Comparison of ENCODE assay signal across 26 mouse cellular contexts in the genomic region with DNA sequence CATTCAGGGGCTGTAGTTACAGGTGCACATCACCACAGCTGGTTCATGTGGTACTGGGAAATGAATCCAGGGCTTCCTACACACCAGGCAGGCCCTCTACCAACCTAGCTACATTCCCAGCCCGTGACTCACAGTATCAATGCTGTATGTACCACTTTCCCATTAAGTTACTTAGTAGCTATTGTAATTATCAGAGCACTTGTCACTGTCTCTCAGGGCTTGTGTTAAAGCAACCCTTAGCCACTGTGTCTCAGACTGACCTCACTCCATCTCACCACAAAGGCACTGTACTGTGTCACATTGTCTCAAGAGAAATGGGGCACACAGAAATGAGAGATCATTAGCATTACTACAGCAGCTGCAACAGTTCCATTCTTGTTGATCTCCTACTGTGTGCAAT. TPM values are rescaled to one million over a fixed set of nuclear protein-coding genes. Genes with fewer than 3 reads are reported as not detected.
DNase-seq lines count a peak whose midpoint lies in the region; ATAC-seq and TF ChIP-seq lines count a peak whose summit lies in the region.
"Had no signal": no experiment of that assay in that cellular context is flagged by ENCODE, and none has a peak within 500 bp of the region (broad histone marks: within the 10 kb centered on the region; RNA-seq: fewer than 3 reads in every experiment).

No protein-coding gene starts in this region.

- no peak overlapping the region for H3K27ac ChIP-seq in forebrain, embryonic 13.5 days
- H3K27ac ChIP-seq in forebrain, embryonic 16.5 days (ENCODE audit: low read length) = no peak overlapping the region
- H3K27ac ChIP-seq in heart, adult 2 months = no peak overlapping the region
- H3K27ac ChIP-seq: embryonic facial prominence, embryonic 15.5 days; heart, embryonic 10.5 days; heart, embryonic 13.5 days; hindbrain, embryonic 15.5 days had no signal

- 52% methylated on average over 1 of the region's 1 CpGs for WGBS in forebrain, embryonic 13.5 days
- 26% methylated on average over 1 of the region's 1 CpGs for WGBS in forebrain, embryonic 16.5 days
- WGBS in heart, adult 2 months = 92% methylated on average over 1 of the region's 1 CpGs

- no peak overlapping the region for H3K4me3 ChIP-seq in forebrain, embryonic 13.5 days
- H3K4me3 ChIP-seq in forebrain, embryonic 16.5 days (replicated peaks; ENCODE audit: low read length) = no peak overlapping the region
- H3K4me3 ChIP-seq in heart, adult 2 months = no peak overlapping the region
- H3K4me3 ChIP-seq: embryonic facial prominence, embryonic 15.5 days; heart, embryonic 10.5 days; heart, embryonic 13.5 days; hindbrain, embryonic 15.5 days had no signal

- H3K9ac ChIP-seq in forebrain, embryonic 13.5 days = no peak overlapping the region
- no peak overlapping the region for H3K9ac ChIP-seq in forebrain, embryonic 16.5 days (replicated peaks; ENCODE audit: low read depth, low read length)
- no peak overlapping the region for H3K9ac ChIP-seq in heart, adult 2 months (ENCODE audit: low read depth, low read length)
- H3K9ac ChIP-seq: embryonic facial prominence, embryonic 15.5 days; heart, embryonic 13.5 days; hindbrain, embryonic 15.5 days had no signal

- DNase-seq in retina, postnatal 1 day = peak; percentile 59
- no peak for DNase-seq in retina, embryonic 14.5 days (ENCODE audit: low spot score)
- DNase-seq in Patski (ENCODE audit: low read depth, low spot score) = no peak
- DNase-seq in lung, postnatal 25 days (ENCODE audit: low spot score) = no peak
- no peak for DNase-seq in heart, adult 2 months
- DNase-seq: adrenal gland, adult 2 months; adrenal gland, postnatal 14 days; B cell, adult 2 months; cerebellum, adult 11-12 months; cerebellum, adult 8-10 months; cerebellum, postnatal 10 days; cerebellum, postnatal 36 days; embryo, embryonic 11 days; gastrocnemius, postnatal 25 days; heart, adult 18-20 months; heart, postnatal 14 days; heart, postnatal 4 days had no signal

- CTCF ChIA-PET in Patski (lab: Charles Lee) = interaction anchor here (1.0 to 1.2 kb wide), 3 partner anchors 9 to 205 kb away, joined by 3 read pairs; no protein-coding TSS in a partner anchor

- H3K4me2 ChIP-seq in forebrain, embryonic 13.5 days = no peak overlapping the region
- no peak overlapping the region for H3K4me2 ChIP-seq in forebrain, embryonic 16.5 days (ENCODE audit: low read length)
- H3K4me2 ChIP-seq: embryonic facial prominence, embryonic 15.5 days; heart, embryonic 13.5 days; hindbrain, embryonic 15.5 days had no signal

- TF ChIP-seq EP300 in heart, adult 2 months (IDR thresholded peaks at IDR 0.05; ENCODE audit: insufficient read depth, low read depth, low read length) = no peak

- POLR2A ChIA-PET in Patski (lab: Charles Lee) = interaction anchor here (1.1 kb wide), 1 partner anchor 69 kb away, joined by 3 read pairs; a partner anchor contains a TSS

- in situ Hi-C loops in Patski (cut with MboI; ENCODE audit: low pct_unique_long_range_greater_than_20kb) = no loop called here

- H3K79me2 ChIP-seq in heart, adult 2 months (replicated peaks; ENCODE audit: control insufficient read depth, insufficient read depth, low read length) = no peaks in the 10 kb centered on the region

- H3K9me3 ChIP-seq in forebrain, embryonic 13.5 days (replicated peaks) = no peaks in the 10 kb centered on the region
- H3K9me3 ChIP-seq in forebrain, embryonic 16.5 days (ENCODE audit: control insufficient read depth, low read length) = no peaks in the 10 kb centered on the region
- H3K9me3 ChIP-seq: embryonic facial prominence, embryonic 15.5 days; heart, embryonic 10.5 days; heart, embryonic 13.5 days; hindbrain, embryonic 15.5 days had no signal

- TF ChIP-seq POLR2A in heart, adult 2 months (IDR thresholded peaks at IDR 0.05; ENCODE audit: insufficient read depth, low read depth, low read length) = no peak

- ATAC-seq in forebrain, embryonic 13.5 days = peak; percentile 33; the same call in 1 of the 2 replicates
- ATAC-seq in forebrain, embryonic 16.5 days = no peak
- ATAC-seq in Patski = peak; percentile 65
- ATAC-seq: CD4-positive, CD25-positive, alpha-beta regulatory T cell, adult 4 months; intestine, postnatal 0 days had no signal

- H3K36me3 ChIP-seq in forebrain, embryonic 13.5 days (ENCODE audit: poor library complexity, severe bottlenecking) = peaks cover 10% of the 10 kb centered on the region; the same call in 1 of the 2 replicates
- H3K36me3 ChIP-seq in forebrain, embryonic 16.5 days (ENCODE audit: control insufficient read depth, insufficient read depth) = no peaks in the 10 kb centered on the region
- H3K36me3 ChIP-seq in heart, adult 2 months (ENCODE audit: control insufficient read depth, insufficient read depth, low read length) = no peaks in the 10 kb centered on the region
- H3K36me3 ChIP-seq: heart, embryonic 10.5 days; hindbrain, embryonic 15.5 days had no signal

- H3K27me3 ChIP-seq in forebrain, embryonic 13.5 days = no peaks in the 10 kb centered on the region
- no peaks in the 10 kb centered on the region for H3K27me3 ChIP-seq in forebrain, embryonic 16.5 days (replicated peaks; ENCODE audit: control insufficient read depth, insufficient read depth, low read length)
- no peaks in the 10 kb centered on the region for H3K27me3 ChIP-seq in Patski
- H3K27me3 ChIP-seq in heart, adult 2 months (ENCODE audit: control insufficient read depth, insufficient read depth, low read length) = no peaks in the 10 kb centered on the region
- H3K27me3 ChIP-seq: embryonic facial prominence, embryonic 15.5 days; heart, embryonic 13.5 days; hindbrain, embryonic 15.5 days had no signal

- intact Hi-C loops in heart, adult 2 months (cut with DNase I) = no loop called here

- no peaks in the 10 kb centered on the region for H3K4me1 ChIP-seq in forebrain, embryonic 13.5 days
- no peaks in the 10 kb centered on the region for H3K4me1 ChIP-seq in forebrain, embryonic 16.5 days (replicated peaks; ENCODE audit: control insufficient read depth, insufficient read depth, low read length)
- peaks cover 2% of the 10 kb centered on the region for H3K4me1 ChIP-seq in heart, adult 2 months (ENCODE audit: control insufficient read depth, insufficient read depth, low read length)
- H3K4me1 ChIP-seq: embryonic facial prominence, embryonic 15.5 days; hindbrain, embryonic 15.5 days had no signal

- no peak for TF ChIP-seq CTCF in Patski (IDR thresholded peaks at IDR 0.05)
- no peak for TF ChIP-seq CTCF in heart, adult 2 months (IDR thresholded peaks at IDR 0.05)

RNA-seq across cellular contexts. Expression of a gene that starts 11.3 kb away (rescaled TPM):
- polyA plus RNA-seq in forebrain, embryonic 13.5 days (2015; fragmentation: Nextera tagmentation; extraction: Ambion mirVana) = 0.09 and 0.21 TPM in 2 replicates
- 0.63 and 0.73 TPM in 2 replicates for polyA plus RNA-seq in forebrain, embryonic 16.5 days (2015; fragmentation: Nextera tagmentation; extraction: Ambion mirVana)
- polyA plus RNA-seq in Patski (2021) = not detected
- total RNA-seq in heart, adult 2 months (2021) = under 1 TPM; 0.25 to 0.55 TPM
- 0.18 and 1.2 TPM in 2 replicates for polyA plus RNA-seq in heart, adult 2 months (2012; rRNA removed)
- total RNA-seq: gastrocnemius, adult 8-10 months had no signal
